Mouse (Mus musculus) hindbrain, embryonic 14.5 days (tissue): ENCODE data around the gene Gon4l. TPM values are rescaled to one million over a fixed set of nuclear protein-coding genes. Genes with fewer than 3 reads are reported as not detected.
"Not testable (repeated sequence)": the region's sequence is repeated elsewhere in the genome, so short reads cannot be mapped to it uniquely, and the experiment has no call there.

ENCODE experiments used
- ATAC-seq: fragments of 200-750 bp; cut with Nextera tagmentation; 2 replicates; pipeline ENCODE4 v1.8.0; 2017; ENCODE audit warnings: moderate number of reproducible peaks, mild to moderate bottlenecking, moderate TSS enrichment, moderate library complexity; ENCODE audit not compliant: low FRiP score
- DNase-seq: peaks from one replicate; pipeline ENCODE4 v3.0.0-alpha.2; 2015; ENCODE audit warnings: low spot score
- H3K27ac ChIP-seq: fragments of 300-500 bp; sonication (generic); 2 replicates; pipeline ENCODE4 v1.5.1; 2014; ENCODE audit warnings: mild to moderate bottlenecking, moderate library complexity
- H3K27me3 ChIP-seq: fragments of 300-500 bp; sonication (generic); 2 replicates; pipeline ENCODE4 v1.6.1; 2014; ENCODE audit warnings: mild to moderate bottlenecking, low read length, mixed read lengths; ENCODE audit not compliant: control insufficient read depth, insufficient read depth
- H3K36me3 ChIP-seq: fragments of 300-500 bp; sonication (generic); replicated peaks from 2 replicates; pipeline ENCODE4 v1.6.1; 2014; ENCODE audit not compliant: control insufficient read depth, insufficient read depth
- H3K4me1 ChIP-seq: fragments of 300-500 bp; sonication (generic); replicated peaks from 2 replicates; pipeline ENCODE4 v1.6.1; 2014; ENCODE audit warnings: antibody characterized with exemption, low read length, mixed read lengths; ENCODE audit not compliant: control insufficient read depth, insufficient read depth
- H3K4me2 ChIP-seq: fragments of 300-500 bp; sonication (generic); replicated peaks from 2 replicates; pipeline ENCODE4 v1.6.1; 2014; ENCODE audit warnings: mild to moderate bottlenecking, moderate library complexity
- H3K4me3 ChIP-seq: fragments of 300-500 bp; sonication (generic); replicated peaks from 2 replicates; pipeline ENCODE4 v1.5.1; 2014; ENCODE audit warnings: mild to moderate bottlenecking, low read length
- H3K9ac ChIP-seq: fragments of 300-500 bp; sonication (generic); 2 replicates; pipeline ENCODE4 v1.6.1; 2014
- H3K9me3 ChIP-seq: fragments of 300-500 bp; sonication (generic); 2 replicates; pipeline ENCODE4 v1.6.1; 2016; ENCODE audit warnings: low read length; ENCODE audit not compliant: control insufficient read depth
- WGBS: fragments of 180-500 bp; shearing (Covaris S2); extraction: QIAGEN DNeasy Blood & Tissue Kit; methylation state at CpG from one replicate; pipeline ENCODE4 v1.1.7; 2014; 5-methylcytosine and 5-hydroxymethylcytosine counted together
- polyA plus RNA-seq: library from polyadenylated mRNA; unstranded; fragments of >200 nt; fragmentation: Nextera tagmentation; extraction: Ambion mirVana; gene quantifications from 2 replicates; pipeline ENCODE4 v1.2.1, GENCODE M21; 2014

The Gon4l gene
- polyA plus RNA-seq, 1 experiment from 2014 or later, result 17.7 TPM

GRCm38 (mm10) chr3:88832388-88832787 lies 2.6 kb upstream of the Gon4l start:
- H3K9ac ChIP-seq, H3K27ac ChIP-seq, H3K4me1 ChIP-seq, H3K27me3 ChIP-seq, H3K36me3 ChIP-seq, H3K9me3 ChIP-seq: not testable (repeated sequence)
- ATAC-seq (peak; percentile 82), DNase-seq (peak; percentile 61)
- Histone ChIP-seq H3K4me2 (peak overlapping the region; percentile 48), H3K4me3 (peak overlapping the region; percentile 41)
- WGBS, result under 1% methylated on average over 14 of the region's 14 CpGs

- 89% methylated on average over 4 of the region's 4 CpGs for WGBS
- no peaks in the 10 kb centered on the region for H3K4me1 ChIP-seq
- H3K9ac ChIP-seq, result no peak overlapping the region
- DNase-seq (no peak), ATAC-seq (no peak)
- no peaks in the 10 kb centered on the region for H3K9me3 ChIP-seq
- no peak overlapping the region for H3K4me2 ChIP-seq
- H3K27me3 ChIP-seq, result no peaks in the 10 kb centered on the region
- H3K4me3 ChIP-seq, result no peak overlapping the region
- H3K36me3 ChIP-seq, result peaks cover 34% of the 10 kb centered on the region
- no peak overlapping the region for H3K27ac ChIP-seq
These were observed 14.1 kb downstream of the Gon4l start for GRCm38 (mm10) chr3:88849172-88849571.

GRCm38 (mm10) chr3:88855837-88856236 lies 20.8 kb downstream of the Gon4l start:
- H3K4me3 ChIP-seq, result no peak overlapping the region
- no peak overlapping the region for H3K4me2 ChIP-seq
- peaks cover 70% of the 10 kb centered on the region for H3K36me3 ChIP-seq
- H3K27me3 ChIP-seq, result no peaks in the 10 kb centered on the region
- no peak overlapping the region for H3K9ac ChIP-seq
- no peaks in the 10 kb centered on the region for H3K9me3 ChIP-seq
- no peaks in the 10 kb centered on the region for H3K4me1 ChIP-seq
- no peak for ATAC-seq
- no peak for DNase-seq
- H3K27ac ChIP-seq, result no peak overlapping the region
- 95% methylated on average over 6 of the region's 6 CpGs for WGBS

- Histone ChIP-seq H3K4me3 (no peak overlapping the region), H3K4me2 (no peak overlapping the region), H3K36me3 (peaks cover 87% of the 10 kb centered on the region), H3K27ac (no peak overlapping the region), H3K27me3 (no peaks in the 10 kb centered on the region), H3K9me3 (no peaks in the 10 kb centered on the region), H3K4me1 (no peaks in the 10 kb centered on the region), H3K9ac (no peak overlapping the region)
- 97% methylated on average over 3 of the region's 3 CpGs for WGBS
- DNase-seq, result no peak
- no peak for ATAC-seq
These were observed 27.1 kb downstream of the Gon4l start for GRCm38 (mm10) chr3:88862129-88862528.

GRCm38 (mm10) chr3:88866735-88867134 lies 31.7 kb downstream of the Gon4l start:
- WGBS, result no CpG with 5 or more reads among the region's 3 CpGs
- not testable (repeated sequence) for H3K4me3 ChIP-seq, H3K4me1 ChIP-seq, H3K27me3 ChIP-seq, DNase-seq, ATAC-seq, H3K4me2 ChIP-seq, H3K9ac ChIP-seq, H3K27ac ChIP-seq, H3K9me3 ChIP-seq
- H3K36me3 ChIP-seq, result peaks cover 41% of the 10 kb centered on the region

GRCm38 (mm10) chr3:88867177-88867576 lies 32.1 kb downstream of the Gon4l start:
- H3K4me2 ChIP-seq, H3K9me3 ChIP-seq, H3K4me3 ChIP-seq, DNase-seq, H3K9ac ChIP-seq, H3K27ac ChIP-seq, H3K4me1 ChIP-seq, ATAC-seq, H3K27me3 ChIP-seq: not testable (repeated sequence)
- WGBS, result no CpG with 5 or more reads among the region's 8 CpGs
- peaks cover 36% of the 10 kb centered on the region for H3K36me3 ChIP-seq

- H3K9ac ChIP-seq, DNase-seq, H3K4me2 ChIP-seq, H3K27ac ChIP-seq, H3K4me1 ChIP-seq, H3K4me3 ChIP-seq, ATAC-seq, H3K27me3 ChIP-seq, H3K9me3 ChIP-seq: not testable (repeated sequence)
- H3K36me3 ChIP-seq, result peaks cover 24% of the 10 kb centered on the region
- WGBS, result no CpG with 5 or more reads among the region's 4 CpGs
These were observed 33.4 kb downstream of the Gon4l start for GRCm38 (mm10) chr3:88868449-88868848.

GRCm38 (mm10) chr3:88882536-88882935 lies 47.5 kb downstream of the Gon4l start:
- H3K4me2 ChIP-seq, H3K27ac ChIP-seq, H3K4me3 ChIP-seq, H3K36me3 ChIP-seq, H3K4me1 ChIP-seq, ATAC-seq, H3K9me3 ChIP-seq, H3K27me3 ChIP-seq, H3K9ac ChIP-seq, DNase-seq: not testable (repeated sequence)
- 94% methylated on average over 4 of the region's 4 CpGs for WGBS

- not testable (repeated sequence) for ATAC-seq
These were observed 58.0 kb downstream of the Gon4l start for GRCm38 (mm10) chr3:88893011-88893410.

GRCm38 (mm10) chr3:88904803-88905202 lies 69.8 kb downstream of the Gon4l start:
- H3K27me3 ChIP-seq, result no peaks in the 10 kb centered on the region
- H3K36me3 ChIP-seq, result peaks cover 96% of the 10 kb centered on the region
- H3K4me2 ChIP-seq, result no peak overlapping the region
- H3K9ac ChIP-seq, result no peak overlapping the region
- H3K4me1 ChIP-seq, result no peaks in the 10 kb centered on the region
- no peak for DNase-seq
- no peak overlapping the region for H3K4me3 ChIP-seq
- 94% methylated on average over 3 of the region's 3 CpGs for WGBS
- H3K27ac ChIP-seq, result no peak overlapping the region
- no peak for ATAC-seq
- H3K9me3 ChIP-seq, result no peaks in the 10 kb centered on the region

More at GRCm38 (mm10) chr3:88893011-88893410, 58.0 kb downstream of the Gon4l start:
- not testable (repeated sequence) for H3K27ac ChIP-seq, H3K27me3 ChIP-seq, H3K9ac ChIP-seq, H3K4me2 ChIP-seq, H3K4me3 ChIP-seq, H3K4me1 ChIP-seq, H3K9me3 ChIP-seq, DNase-seq
- H3K36me3 ChIP-seq, result peaks cover 31% of the 10 kb centered on the region
- 90% methylated on average over 7 of the region's 7 CpGs for WGBS
